Mouse (Mus musculus) forebrain, embryonic 13.5 days (tissue): ENCODE results near the gene Iqcf5. TPM values are rescaled to one million over a fixed set of nuclear protein-coding genes. Genes with fewer than 3 reads are reported as not detected.

ENCODE experiments used
- ATAC-seq: fragments of 200-750 bp; cut with Nextera tagmentation; 2 replicates; pipeline ENCODE4 v1.8.0; 2017
- H3K27ac ChIP-seq: fragments of 300-500 bp; sonication (generic); 2 replicates; pipeline ENCODE4 v1.5.1; 2015; ENCODE audit warnings: inconsistent platforms, mild to moderate bottlenecking, moderate library complexity
- H3K27me3 ChIP-seq: fragments of 300-500 bp; sonication (generic); 2 replicates; pipeline ENCODE4 v1.6.1; 2015; ENCODE audit warnings: mild to moderate bottlenecking, inconsistent platforms
- H3K36me3 ChIP-seq: fragments of 300-500 bp; sonication (generic); 2 replicates; pipeline ENCODE4 v1.6.1; 2015; ENCODE audit warnings: mild to moderate bottlenecking, inconsistent platforms; ENCODE audit not compliant: poor library complexity, severe bottlenecking
- H3K4me1 ChIP-seq: fragments of 300-500 bp; sonication (generic); 2 replicates; pipeline ENCODE4 v1.6.1; 2015; ENCODE audit warnings: inconsistent platforms
- H3K4me2 ChIP-seq: fragments of 300-500 bp; sonication (generic); 2 replicates; pipeline ENCODE4 v1.6.1; 2015; ENCODE audit warnings: inconsistent platforms, mild to moderate bottlenecking, moderate library complexity
- H3K4me3 ChIP-seq: fragments of 300-500 bp; sonication (generic); 2 replicates; pipeline ENCODE4 v1.5.1; 2015; ENCODE audit warnings: mild to moderate bottlenecking, inconsistent platforms
- H3K9ac ChIP-seq: fragments of 300-500 bp; sonication (generic); 2 replicates; pipeline ENCODE4 v1.6.1; 2015; ENCODE audit warnings: mild to moderate bottlenecking, inconsistent platforms
- H3K9me3 ChIP-seq: fragments of 300-500 bp; sonication (generic); replicated peaks from 2 replicates; pipeline ENCODE4 v1.6.1; 2016; ENCODE audit warnings: inconsistent platforms
- WGBS: fragments of 180-500 bp; shearing (Covaris S2); methylation state at CpG from one replicate; pipeline ENCODE4 v1.1.7; 2015; 5-methylcytosine and 5-hydroxymethylcytosine counted together
- polyA plus RNA-seq: library from polyadenylated mRNA; unstranded; fragments of >200 nt; fragmentation: Nextera tagmentation; extraction: Ambion mirVana; gene quantifications from 2 replicates; pipeline ENCODE4 v1.2.1, GENCODE M21; 2015

Iqcf5 gene
- polyA plus RNA-seq, 1 experiment from 2014 or later: not detected

GRCm38 (mm10) chr9:106534296-106534695, 19.9 kb downstream of the Iqcf5 start:
- Histone ChIP-seq H3K27ac (no peak overlapping the region), H3K36me3 (no peaks in the 10 kb centered on the region), H3K9me3 (no peaks in the 10 kb centered on the region), H3K4me3 (no peak overlapping the region), H3K4me1 (no peaks in the 10 kb centered on the region), H3K4me2 (no peak overlapping the region), H3K27me3 (no peaks in the 10 kb centered on the region), H3K9ac (no peak overlapping the region)
- WGBS: 90% methylated on average over 7 of the region's 7 CpGs
- ATAC-seq: no peak

DNA sequence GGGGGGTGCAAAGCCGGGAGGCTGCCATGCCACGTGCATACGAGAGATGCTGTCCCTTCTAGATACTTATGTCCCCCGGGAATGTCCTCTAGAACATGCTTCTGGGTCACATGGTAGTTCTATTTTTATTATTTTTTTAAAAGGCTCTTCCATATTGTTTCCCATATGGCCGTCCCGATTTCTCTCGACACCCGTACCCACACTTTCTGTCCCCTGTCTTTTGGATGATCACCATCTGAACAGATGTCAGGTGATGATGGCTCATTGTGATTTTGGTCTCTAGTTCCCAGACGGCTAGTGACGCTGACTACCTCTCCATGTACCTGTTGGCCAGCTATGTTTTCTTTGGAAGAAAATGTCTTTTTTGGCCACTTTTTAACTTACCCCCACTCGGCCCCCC, 20.6 kb downstream of the Iqcf5 start:
- H3K27me3 ChIP-seq: no peaks in the 10 kb centered on the region
- H3K9me3 ChIP-seq: no peaks in the 10 kb centered on the region
- H3K9ac ChIP-seq: no peak overlapping the region
- no peak overlapping the region for H3K27ac ChIP-seq
- no peak overlapping the region for H3K4me2 ChIP-seq
- 86% methylated on average over 11 of the region's 11 CpGs for WGBS
- H3K36me3 ChIP-seq: no peaks in the 10 kb centered on the region
- H3K4me1 ChIP-seq: no peaks in the 10 kb centered on the region
- ATAC-seq: no peak
- no peak overlapping the region for H3K4me3 ChIP-seq

DNA sequence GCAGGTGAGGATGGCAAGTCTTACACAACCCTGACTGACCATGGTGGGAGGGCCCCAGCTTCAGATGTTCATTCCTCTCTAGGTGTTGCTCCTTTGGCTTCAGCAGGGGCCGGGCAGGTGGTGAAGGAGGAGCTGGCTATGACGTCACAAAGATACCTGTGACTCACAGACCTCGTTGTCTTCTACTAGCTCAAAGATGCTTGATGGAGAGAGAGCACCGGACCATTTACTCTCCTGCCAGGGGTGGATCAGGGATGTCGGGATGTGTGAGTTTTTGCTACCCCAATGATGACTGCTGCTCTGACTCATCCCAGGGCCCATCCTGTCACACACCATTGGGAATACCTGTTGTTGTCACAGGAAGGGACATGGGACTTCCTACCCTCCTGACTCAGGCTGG, 47.2 kb downstream of the Iqcf5 start, which contains the start of gene Iqcf3:
Iqcf3 (minus strand) TSS at position 101 of the 400 bp plus-strand sequence.
- Histone ChIP-seq H3K9me3 (no peaks in the 10 kb centered on the region), H3K4me3 (no peak within 1 kb of the TSS), H3K27ac (no peak within 1 kb of the TSS), H3K9ac (no peak within 1 kb of the TSS), H3K4me2 (no peak within 1 kb of the TSS), H3K27me3 (no peaks in the 10 kb centered on the region), H3K4me1 (no peaks in the 10 kb centered on the region), H3K36me3 (no peaks in the 10 kb centered on the region)
- WGBS: 96% methylated on average over 5 of the region's 5 CpGs
- ATAC-seq: no peak

DNA sequence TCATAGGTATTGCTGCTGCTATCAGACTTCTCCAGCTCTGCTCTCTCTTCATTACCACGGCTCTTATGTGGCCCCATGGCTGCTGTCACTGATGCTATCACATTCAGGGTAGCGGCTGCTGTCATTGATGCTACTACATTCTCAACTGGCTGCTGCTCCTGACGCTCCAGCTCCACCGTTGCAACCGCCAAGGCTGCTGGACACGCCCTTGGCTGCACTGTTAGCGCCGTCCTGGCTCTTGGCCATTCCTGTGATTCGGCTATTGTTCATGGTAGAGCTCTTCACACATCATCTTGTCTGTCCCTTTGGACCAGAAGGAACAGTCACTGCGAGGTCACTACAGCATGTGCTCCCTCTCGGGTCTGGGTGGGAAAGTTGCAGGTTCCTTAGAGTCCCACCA, 47.9 kb downstream of the Iqcf5 start:
- no peak overlapping the region for H3K27ac ChIP-seq
- ATAC-seq: no peak
- H3K4me3 ChIP-seq: no peak overlapping the region
- no peak overlapping the region for H3K4me2 ChIP-seq
- no peaks in the 10 kb centered on the region for H3K4me1 ChIP-seq
- H3K9me3 ChIP-seq: no peaks in the 10 kb centered on the region
- WGBS: 92% methylated on average over 11 of the region's 11 CpGs
- no peak overlapping the region for H3K9ac ChIP-seq
- no peaks in the 10 kb centered on the region for H3K27me3 ChIP-seq
- no peaks in the 10 kb centered on the region for H3K36me3 ChIP-seq

GRCm38 (mm10) chr9:106564025-106564424, 49.7 kb downstream of the Iqcf5 start:
- no peak overlapping the region for H3K4me3 ChIP-seq
- no peak for ATAC-seq
- no peaks in the 10 kb centered on the region for H3K27me3 ChIP-seq
- H3K36me3 ChIP-seq: no peaks in the 10 kb centered on the region
- H3K9ac ChIP-seq: no peak overlapping the region
- no peaks in the 10 kb centered on the region for H3K9me3 ChIP-seq
- H3K4me1 ChIP-seq: no peaks in the 10 kb centered on the region
- no peak overlapping the region for H3K27ac ChIP-seq
- WGBS: 76% methylated on average over 8 of the region's 8 CpGs
- H3K4me2 ChIP-seq: no peak overlapping the region

Other genes with a start within 250 kb of the Iqcf5 start
- gene Poc1a, start 233.5 kb upstream of the Iqcf5 start, polyA plus RNA-seq: 17.7 and 21.6 TPM in 2 replicates
- 7.1 and 8.7 TPM in 2 replicates for gene Dusp7, start 145.9 kb upstream of the Iqcf5 start, polyA plus RNA-seq
- gene Rpl29, start 85.1 kb upstream of the Iqcf5 start, polyA plus RNA-seq: 793 and 845 TPM in 2 replicates
- gene Acy1, start 76.3 kb upstream of the Iqcf5 start, polyA plus RNA-seq: 35.8 and 42.2 TPM in 2 replicates
- 3.0 and 4.3 TPM in 2 replicates for gene Abhd14b, start 67.1 kb upstream of the Iqcf5 start, polyA plus RNA-seq
- gene Abhd14a, start 66.9 kb upstream of the Iqcf5 start, polyA plus RNA-seq: 40.5 and 50.9 TPM in 2 replicates
- 243 and 274 TPM in 2 replicates for gene Pcbp4, start 61.3 kb upstream of the Iqcf5 start, polyA plus RNA-seq
- gene Gpr62, start 48.6 kb upstream of the Iqcf5 start, polyA plus RNA-seq: 0.37 and 0.45 TPM in 2 replicates
- 52.8 and 58.5 TPM in 2 replicates for gene Rrp9, start 38.6 kb upstream of the Iqcf5 start, polyA plus RNA-seq
- gene Parp3, start 37.6 kb upstream of the Iqcf5 start, polyA plus RNA-seq: 0.23 and 0.70 TPM in 2 replicates
- gene Iqcf1, start 14.6 kb upstream of the Iqcf5 start, polyA plus RNA-seq: not detected in 2 replicates
- gene Iqcf3, start 47.1 kb downstream of the Iqcf5 start, polyA plus RNA-seq: not detected in 2 replicates
- not detected in 2 replicates for gene Iqcf4, start 56.4 kb downstream of the Iqcf5 start, polyA plus RNA-seq
- gene Iqcf6, start 112.0 kb downstream of the Iqcf5 start, polyA plus RNA-seq: not detected in 2 replicates
- 4.4 and 5.5 TPM in 2 replicates for gene Grm2, start 141.5 kb downstream of the Iqcf5 start, polyA plus RNA-seq
- 28.5 and 29.4 TPM in 2 replicates for gene Tex264, start 171.4 kb downstream of the Iqcf5 start, polyA plus RNA-seq